Mouse (Mus musculus): ENCODE results near the gene Shmt2. TPM values are rescaled to one million over a fixed set of nuclear protein-coding genes. Genes with fewer than 3 reads are reported as not detected.

Shmt2 gene
- polyA plus RNA-seq, 1 experiment from 2014 or later, result 110 TPM

- peaks cover 3% of the 10 kb centered on the region; the same call in 1 of the 2 replicates for H3K4me1 ChIP-seq
- DNase-seq (ENCODE audit: low spot score), result no peak
- no peak overlapping the region for H3K4me3 ChIP-seq
- H3K27me3 ChIP-seq (replicated peaks; ENCODE audit: low read depth, poor library complexity, severe bottlenecking), result no peaks in the 10 kb centered on the region
- H3K27ac ChIP-seq (replicated peaks), result no peak overlapping the region
- WGBS, result 89% methylated on average over 7 of the region's 7 CpGs
- peaks cover 100% of the 10 kb centered on the region for H3K36me3 ChIP-seq (replicated peaks)
- no peaks in the 10 kb centered on the region for H3K9me3 ChIP-seq
These were observed 24.3 kb upstream of the Shmt2 start for GRCm38 (mm10) chr10:127546505-127546904.

- 95% methylated on average over 20 of the region's 20 CpGs for WGBS
- Histone ChIP-seq H3K36me3 (replicated peaks) (peaks cover 100% of the 10 kb centered on the region), H3K9me3 (no peaks in the 10 kb centered on the region), H3K27me3 (replicated peaks; ENCODE audit: low read depth, poor library complexity, severe bottlenecking) (0 out of 2 replicates have a peak, but pooled peaks cover 5% of the 10 kb centered on the region), H3K4me1 (peaks cover 3% of the 10 kb centered on the region; the same call in 1 of the 2 replicates), H3K4me3 (no peak overlapping the region), H3K27ac (replicated peaks) (no peak overlapping the region)
- no peak for DNase-seq (ENCODE audit: low spot score)
These were observed 22.1 kb upstream of the Shmt2 start for GRCm38 (mm10) chr10:127544375-127544774.

GRCm38 (mm10) chr10:127543916-127544315, 21.7 kb upstream of the Shmt2 start:
- no peak overlapping the region for H3K27ac ChIP-seq (replicated peaks)

GRCm38 (mm10) chr10:127542720-127543119, 20.5 kb upstream of the Shmt2 start:
- Histone ChIP-seq H3K27me3 (replicated peaks; ENCODE audit: low read depth, poor library complexity, severe bottlenecking) (peaks cover 6% of the 10 kb centered on the region; the same call in 1 of the 2 replicates), H3K4me1 (peaks cover 4% of the 10 kb centered on the region; the same call in 1 of the 2 replicates), H3K4me3 (no peak overlapping the region), H3K36me3 (replicated peaks) (peaks cover 96% of the 10 kb centered on the region), H3K9me3 (no peaks in the 10 kb centered on the region), H3K27ac (replicated peaks) (no peak overlapping the region)
- DNase-seq (ENCODE audit: low spot score), result no peak
- 57% methylated on average over 6 of the region's 6 CpGs for WGBS

More at GRCm38 (mm10) chr10:127543916-127544315, 21.7 kb upstream of the Shmt2 start:
- Histone ChIP-seq H3K9me3 (no peaks in the 10 kb centered on the region), H3K4me1 (peaks cover 3% of the 10 kb centered on the region; the same call in 1 of the 2 replicates), H3K36me3 (replicated peaks) (peaks cover 100% of the 10 kb centered on the region), H3K4me3 (no peak overlapping the region), H3K27me3 (replicated peaks; ENCODE audit: low read depth, poor library complexity, severe bottlenecking) (0 out of 2 replicates have a peak, but pooled peaks cover 5% of the 10 kb centered on the region)
- WGBS, result 86% methylated on average over 3 of the region's 3 CpGs
- no peak for DNase-seq (ENCODE audit: low spot score)

GRCm38 (mm10) chr10:127542084-127542483, 19.8 kb upstream of the Shmt2 start:
- DNase-seq (ENCODE audit: low spot score), result no peak
- peaks cover 11% of the 10 kb centered on the region for H3K27me3 ChIP-seq (replicated peaks; ENCODE audit: low read depth, poor library complexity, severe bottlenecking)
- H3K36me3 ChIP-seq (replicated peaks), result peaks cover 90% of the 10 kb centered on the region
- H3K9me3 ChIP-seq, result no peaks in the 10 kb centered on the region
- H3K4me3 ChIP-seq, result no peak overlapping the region
- 80% methylated on average over 13 of the region's 13 CpGs for WGBS
- peaks cover 7% of the 10 kb centered on the region; the same call in 1 of the 2 replicates for H3K4me1 ChIP-seq
- H3K27ac ChIP-seq (replicated peaks), result no peak overlapping the region

- Histone ChIP-seq H3K4me1 (peaks cover 12% of the 10 kb centered on the region), H3K4me3 (no peak overlapping the region), H3K36me3 (replicated peaks) (peaks cover 84% of the 10 kb centered on the region), H3K9me3 (no peaks in the 10 kb centered on the region), H3K27me3 (replicated peaks; ENCODE audit: low read depth, poor library complexity, severe bottlenecking) (peaks cover 17% of the 10 kb centered on the region), H3K27ac (replicated peaks) (no peak overlapping the region)
- DNase-seq (ENCODE audit: low spot score), result no peak
- 92% methylated on average over 8 of the region's 8 CpGs for WGBS
These were observed 19.3 kb upstream of the Shmt2 start for GRCm38 (mm10) chr10:127541510-127541909.

- H3K36me3 ChIP-seq (replicated peaks), result peaks cover 49% of the 10 kb centered on the region
- H3K4me1 ChIP-seq, result peaks cover 37% of the 10 kb centered on the region
- H3K4me3 ChIP-seq, result no peak overlapping the region
- H3K9me3 ChIP-seq, result no peaks in the 10 kb centered on the region
- peaks cover 52% of the 10 kb centered on the region for H3K27me3 ChIP-seq (replicated peaks; ENCODE audit: low read depth, poor library complexity, severe bottlenecking)
- H3K27ac ChIP-seq (replicated peaks), result no peak overlapping the region
- 24% methylated on average over 7 of the region's 7 CpGs for WGBS
- peak; percentile 82 for DNase-seq (ENCODE audit: low spot score)
These were observed 15.8 kb upstream of the Shmt2 start for GRCm38 (mm10) chr10:127537854-127538583.

- H3K27me3 ChIP-seq (replicated peaks; ENCODE audit: low read depth, poor library complexity, severe bottlenecking), result peaks cover 64% of the 10 kb centered on the region
- H3K36me3 ChIP-seq (replicated peaks), result peaks cover 36% of the 10 kb centered on the region
- no peaks in the 10 kb centered on the region for H3K9me3 ChIP-seq
- H3K4me1 ChIP-seq, result peaks cover 47% of the 10 kb centered on the region
- DNase-seq (ENCODE audit: low spot score), result peak; percentile 68
- H3K4me3 ChIP-seq, result no peak overlapping the region
- H3K27ac ChIP-seq (replicated peaks), result no peak overlapping the region
- WGBS, result 15% methylated on average over 8 of the region's 8 CpGs
These were observed 14.5 kb upstream of the Shmt2 start for GRCm38 (mm10) chr10:127536586-127537314.

GRCm38 (mm10) chr10:127534929-127535384, 12.7 kb upstream of the Shmt2 start:
- Histone ChIP-seq H3K27ac (replicated peaks) (no peak overlapping the region), H3K27me3 (replicated peaks; ENCODE audit: low read depth, poor library complexity, severe bottlenecking) (peaks cover 77% of the 10 kb centered on the region), H3K9me3 (no peaks in the 10 kb centered on the region), H3K4me3 (peak overlapping the region; percentile 61), H3K4me1 (peaks cover 62% of the 10 kb centered on the region), H3K36me3 (replicated peaks) (peaks cover 18% of the 10 kb centered on the region)
- WGBS, result 1% methylated on average over 30 of the region's 30 CpGs
- peak; percentile 53 for DNase-seq (ENCODE audit: low spot score)

GRCm38 (mm10) chr10:127534036-127534928, 12.0 kb upstream of the Shmt2 start, which contains the start of gene Nxph4:
TSS of gene Nxph4 (minus strand) at chr10:127534559.
- Histone ChIP-seq H3K27ac (replicated peaks) (peak within 1 kb of the TSS; percentile 26), H3K4me3 (peak within 1 kb of the TSS; percentile 61), H3K27me3 (replicated peaks; ENCODE audit: low read depth, poor library complexity, severe bottlenecking) (peaks cover 84% of the 10 kb centered on the region), H3K9me3 (no peaks in the 10 kb centered on the region), H3K4me1 (peaks cover 68% of the 10 kb centered on the region), H3K36me3 (replicated peaks) (peaks cover 12% of the 10 kb centered on the region)
- DNase-seq (ENCODE audit: low spot score), result peak; percentile 52
- WGBS, result under 1% methylated on average over 78 of the region's 78 CpGs

GRCm38 (mm10) chr10:127531548-127531947, 9.3 kb upstream of the Shmt2 start:
- 1% methylated on average over 4 of the region's 4 CpGs for WGBS
- DNase-seq (ENCODE audit: low spot score), result peak; percentile 22
- H3K27me3 ChIP-seq (replicated peaks; ENCODE audit: low read depth, poor library complexity, severe bottlenecking), result peaks cover 100% of the 10 kb centered on the region
- peaks cover 82% of the 10 kb centered on the region for H3K4me1 ChIP-seq
- no peak overlapping the region for H3K27ac ChIP-seq (replicated peaks)
- H3K9me3 ChIP-seq, result no peaks in the 10 kb centered on the region
- peak overlapping the region; percentile 42; the same call in 1 of the 2 replicates for H3K4me3 ChIP-seq
- no peaks in the 10 kb centered on the region for H3K36me3 ChIP-seq (replicated peaks)

- peak; percentile 45 for DNase-seq (ENCODE audit: low spot score)
- WGBS, result 1% methylated on average over 25 of the region's 25 CpGs
These were observed 8.7 kb upstream of the Shmt2 start for GRCm38 (mm10) chr10:127530945-127531344.

More at GRCm38 (mm10) chr10:127530945-127531344, 8.7 kb upstream of the Shmt2 start:
- peaks cover 83% of the 10 kb centered on the region for H3K4me1 ChIP-seq
- no peaks in the 10 kb centered on the region for H3K9me3 ChIP-seq
- H3K36me3 ChIP-seq (replicated peaks), result no peaks in the 10 kb centered on the region
- H3K27ac ChIP-seq (replicated peaks), result no peak overlapping the region
- peaks cover 100% of the 10 kb centered on the region for H3K27me3 ChIP-seq (replicated peaks; ENCODE audit: low read depth, poor library complexity, severe bottlenecking)
- H3K4me3 ChIP-seq, result peak overlapping the region; percentile 42

Data from embryonic facial prominence, embryonic 10.5 days (tissue).